Mouse (Mus musculus): Measurements from ENCODE around the gene Slc35e4. TPM values are rescaled to one million over a fixed set of nuclear protein-coding genes. Genes with fewer than 3 reads are reported as not detected.

Slc35e4 gene
- 5.6 TPM for polyA plus RNA-seq (2017; shearing (Covaris generic))

GRCm38 (mm10) chr11:3914109-3914840 is at the start of gene Slc35e4:
Slc35e4 (minus strand) TSS chr11:3914664.

GRCm38 (mm10) chr11:3963610-3964415 is 49.3 kb upstream of the Slc35e4 start, which contains the start of gene Pes1:
Pes1 (plus strand) TSS chr11:3963975.

DNA sequence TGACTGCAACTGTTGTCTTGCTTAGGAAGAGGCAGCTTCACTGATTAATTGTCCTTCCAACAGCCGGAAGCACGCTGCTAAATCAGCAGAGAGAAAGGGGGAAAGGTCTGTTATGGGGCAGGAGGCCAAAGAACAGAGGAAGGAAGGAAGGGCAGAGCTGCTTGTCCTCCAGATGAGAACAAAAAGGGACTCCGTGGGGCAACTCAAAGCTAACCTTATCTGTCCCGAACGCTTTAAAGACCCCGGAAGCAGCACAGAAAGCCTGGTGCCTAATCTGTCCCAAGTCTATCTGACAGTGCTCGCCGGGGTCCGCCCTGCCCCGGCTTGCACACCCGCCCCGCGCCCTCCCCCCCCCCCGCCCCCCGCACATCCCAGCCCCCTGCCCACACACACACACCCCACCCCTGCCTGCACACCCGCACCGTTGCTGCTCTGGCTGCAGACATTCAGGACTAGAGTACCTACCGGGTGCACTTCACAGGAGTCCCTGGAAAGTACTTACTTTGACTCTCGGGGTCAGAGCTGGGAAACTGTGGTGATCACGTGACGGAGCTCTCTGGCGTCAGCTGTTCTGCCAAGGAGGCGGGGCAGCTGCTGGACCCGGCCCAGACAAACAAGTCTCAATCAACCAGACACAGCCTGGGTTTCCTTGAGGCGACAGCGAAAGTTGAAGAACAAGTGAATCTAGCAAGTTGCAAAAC is 17.2 kb upstream of the Slc35e4 start, which contains the start of gene Tcn2:
Tcn2 (minus strand) TSS at position 649 of the 701 bp plus-strand sequence.

GRCm38 (mm10) chr11:3894406-3895281 is 19.8 kb downstream of the Slc35e4 start, which contains the start of the genes 4921536K21Rik and Dusp18:
4921536K21Rik (minus strand) TSS chr11:3895098.
Dusp18 (plus strand) TSS chr11:3895240.

GRCm38 (mm10) chr11:3863454-3864112 is 50.9 kb downstream of the Slc35e4 start, which contains the start of gene Osbp2:
Osbp2 (minus strand) TSS chr11:3863903.

Other genes starting within 250 kb of the Slc35e4 start
- gene Osbp2, start 50.8 kb downstream of the Slc35e4 start, polyA plus RNA-seq (2017; shearing (Covaris generic)): not detected
- not detected for gene 4921536K21Rik, start 19.6 kb downstream of the Slc35e4 start, polyA plus RNA-seq (2017; shearing (Covaris generic))
- 0.22 TPM for gene Dusp18, start 19.4 kb downstream of the Slc35e4 start, polyA plus RNA-seq (2017; shearing (Covaris generic))
- gene Tcn2, start 17.5 kb upstream of the Slc35e4 start, polyA plus RNA-seq (2017; shearing (Covaris generic)): 50.7 TPM
- gene Pes1, start 49.3 kb upstream of the Slc35e4 start, polyA plus RNA-seq (2017; shearing (Covaris generic)): 97.6 TPM
- 0.27 TPM for gene 4930556J24Rik, start 62.1 kb upstream of the Slc35e4 start, polyA plus RNA-seq (2017; shearing (Covaris generic))
- not detected for gene Gal3st1, start 69.0 kb upstream of the Slc35e4 start, polyA plus RNA-seq (2017; shearing (Covaris generic))
- gene Sec14l4, start 116.8 kb upstream of the Slc35e4 start, polyA plus RNA-seq (2017; shearing (Covaris generic)): not detected
- not detected for gene Sec14l3, start 150.2 kb upstream of the Slc35e4 start, polyA plus RNA-seq (2017; shearing (Covaris generic))
- gene Mtfp1, start 180.8 kb upstream of the Slc35e4 start, polyA plus RNA-seq (2017; shearing (Covaris generic)): 3.5 TPM
- 1.2 TPM for gene Sec14l2, start 208.8 kb upstream of the Slc35e4 start, polyA plus RNA-seq (2017; shearing (Covaris generic))
- 29.2 TPM for gene Rnf215, start 220.5 kb upstream of the Slc35e4 start, polyA plus RNA-seq (2017; shearing (Covaris generic))
- gene Ccdc157, start 245.6 kb upstream of the Slc35e4 start, polyA plus RNA-seq (2017; shearing (Covaris generic)): 8.8 TPM
- gene Sf3a1, start 245.7 kb upstream of the Slc35e4 start, polyA plus RNA-seq (2017; shearing (Covaris generic)): 96.2 TPM

Data from inflammation-experienced regulatory T-cells, adult 16 weeks (primary cell).